Mouse (Mus musculus) kidney, postnatal 10 days (tissue): Measurements from ENCODE around the gene Clec10a.

Experiments used
- DNase-seq: peaks from one replicate; pipeline ENCODE4 v3.0.0; 2021; ENCODE audit warnings: mixed read lengths

The Clec10a gene

GRCm38 (mm10) chr11:70189319-70190134 lies 33.5 kb downstream of the Clec10a start:
- DNase-seq, result peak; percentile 63

DNA sequence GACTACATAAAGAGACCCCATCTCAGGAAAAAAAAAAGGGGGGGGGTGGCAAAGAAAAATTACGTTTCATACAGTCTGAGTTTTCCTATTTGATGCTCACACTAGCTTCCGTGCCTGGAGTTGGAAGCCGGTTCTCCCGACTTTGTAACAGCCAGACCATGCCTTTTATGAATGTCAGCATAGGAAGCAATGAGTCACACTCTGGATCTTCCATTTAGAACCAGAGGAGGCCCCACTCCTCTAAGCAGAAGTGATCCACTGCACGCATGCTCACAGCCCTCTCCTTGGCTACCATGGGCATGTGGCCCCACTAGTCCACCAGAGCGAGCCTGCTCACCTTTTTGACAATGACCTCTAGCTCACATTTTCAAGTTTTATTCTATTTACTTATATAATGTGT lies 35.2 kb downstream of the Clec10a start:
- no peak for DNase-seq

- no peak for DNase-seq
These were observed 36.2 kb downstream of the Clec10a start for GRCm38 (mm10) chr11:70192157-70192556.

GRCm38 (mm10) chr11:70193354-70194285 lies 37.6 kb downstream of the Clec10a start:
- DNase-seq, result no peak

- DNase-seq, result no peak
These were observed 42.3 kb downstream of the Clec10a start for GRCm38 (mm10) chr11:70198332-70198731.

DNA sequence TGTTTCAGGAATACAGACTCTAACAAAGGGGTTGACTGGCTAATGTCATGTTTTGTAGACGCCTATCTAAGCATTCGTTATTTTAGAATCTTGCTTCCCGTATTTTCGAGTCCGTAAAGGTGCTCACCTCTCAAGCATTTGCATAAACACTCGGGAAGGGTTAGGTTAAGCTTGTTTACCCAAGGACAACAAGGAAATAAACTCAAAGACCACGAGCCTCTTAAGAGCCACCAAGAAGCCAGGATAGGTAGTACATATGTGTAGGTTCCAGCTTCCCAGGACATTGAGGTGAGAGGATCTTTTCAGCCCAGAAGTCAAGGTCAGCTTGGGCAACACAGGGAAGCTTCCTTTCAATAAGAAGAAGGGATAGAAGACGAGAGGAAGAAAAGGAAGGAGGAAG lies 43.1 kb downstream of the Clec10a start:
- DNase-seq, result no peak

- no peak for DNase-seq
These were observed 44.1 kb downstream of the Clec10a start for GRCm38 (mm10) chr11:70200036-70200608.

DNA sequence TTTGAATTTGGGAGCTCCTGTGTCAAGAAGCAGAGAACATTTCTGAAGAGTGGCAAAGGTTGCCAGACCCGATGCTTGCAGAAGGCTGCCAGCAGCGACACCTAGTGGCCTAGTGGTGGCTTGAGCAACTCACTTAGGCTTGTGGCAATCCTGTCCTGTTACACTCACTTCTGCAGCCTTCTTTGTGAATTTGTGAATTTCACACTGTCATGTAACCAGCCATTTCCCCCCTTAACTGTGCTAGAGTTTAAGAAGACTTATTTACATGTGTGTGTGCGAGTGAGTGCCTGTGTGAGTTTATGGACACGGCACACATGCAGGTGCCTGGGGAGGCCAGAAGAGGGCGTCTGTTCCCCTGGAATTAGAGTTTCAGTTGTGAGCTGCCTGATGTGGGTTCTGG lies 45.7 kb downstream of the Clec10a start:
- DNase-seq, result peak; percentile 95

GRCm38 (mm10) chr11:70206801-70207200 lies 50.8 kb downstream of the Clec10a start:
- no peak for DNase-seq

DNA sequence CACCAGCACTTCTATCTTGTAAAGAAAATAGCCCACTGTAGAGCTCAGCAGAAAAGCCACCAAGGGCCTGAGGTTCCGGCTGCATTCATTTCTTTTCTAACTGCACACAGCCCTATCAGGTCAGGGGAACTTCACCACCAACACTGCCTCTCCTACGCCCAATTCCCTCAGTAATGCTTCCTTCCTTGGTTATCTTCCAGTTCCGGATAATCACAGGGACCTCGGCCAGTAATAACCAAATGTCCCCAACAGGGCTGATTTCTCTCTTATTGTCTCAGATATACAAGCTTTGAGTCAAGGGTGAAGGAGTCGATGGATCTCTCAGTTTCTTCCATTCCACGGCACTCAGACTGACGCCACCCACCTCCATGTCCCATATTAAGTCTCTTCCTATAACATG lies 51.3 kb downstream of the Clec10a start:
- no peak for DNase-seq

GRCm38 (mm10) chr11:70208778-70209388 lies 52.9 kb downstream of the Clec10a start:
- DNase-seq, result no peak

- DNase-seq, result no peak
These were observed 54.7 kb downstream of the Clec10a start for GRCm38 (mm10) chr11:70210681-70211080.

DNA sequence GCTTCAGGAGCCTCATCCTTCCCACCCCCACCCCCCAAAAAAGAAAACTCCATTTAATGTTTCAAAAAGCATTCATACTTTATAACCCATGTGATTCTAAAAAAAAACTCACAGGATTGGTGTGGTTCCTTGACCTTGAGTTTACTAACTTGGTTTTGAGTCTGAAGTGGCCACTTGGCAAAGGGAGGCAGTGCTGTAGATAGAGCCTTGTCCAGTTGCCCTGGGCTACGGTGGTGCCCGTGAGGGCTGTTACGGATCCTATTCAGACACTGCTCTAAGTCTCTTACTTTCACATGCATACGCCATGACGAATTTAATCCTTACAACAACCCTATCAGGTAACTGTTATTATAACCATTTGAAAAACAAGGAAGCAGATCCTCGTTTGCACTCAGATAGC lies 56.0 kb downstream of the Clec10a start:
- no peak for DNase-seq

- no peak for DNase-seq
These were observed 56.4 kb downstream of the Clec10a start, which contains the start of gene Slc16a11 for GRCm38 (mm10) chr11:70212423-70212822. Gene Slc16a11, plus strand, starts transcription at chr11:70212752.

- peak; percentile 86 for DNase-seq
These were observed 56.9 kb downstream of the Clec10a start for GRCm38 (mm10) chr11:70212896-70213295.

DNA sequence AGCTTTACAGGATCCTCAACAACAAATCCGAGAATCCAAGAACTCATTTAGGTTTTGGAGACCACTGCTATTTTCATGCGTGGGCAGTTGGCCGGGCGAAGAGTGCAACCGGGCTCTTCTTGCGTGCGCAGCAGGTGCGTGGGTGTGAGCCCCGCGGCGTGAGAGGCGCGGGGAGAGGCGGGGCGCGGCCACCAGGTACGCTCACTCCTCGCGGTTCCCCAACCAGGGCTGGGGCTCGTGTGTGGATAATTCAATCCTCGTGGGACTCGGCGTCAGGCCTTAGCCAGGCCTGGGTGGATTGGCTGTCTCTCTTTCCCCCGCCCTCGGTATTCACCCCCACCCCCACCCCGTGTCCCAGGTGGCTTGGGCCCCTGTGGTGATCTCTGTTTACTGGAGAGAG lies 57.7 kb downstream of the Clec10a start:
- DNase-seq, result no peak

GRCm38 (mm10) chr11:70214191-70214855 lies 58.3 kb downstream of the Clec10a start:
- DNase-seq, result peak; percentile 74

DNA sequence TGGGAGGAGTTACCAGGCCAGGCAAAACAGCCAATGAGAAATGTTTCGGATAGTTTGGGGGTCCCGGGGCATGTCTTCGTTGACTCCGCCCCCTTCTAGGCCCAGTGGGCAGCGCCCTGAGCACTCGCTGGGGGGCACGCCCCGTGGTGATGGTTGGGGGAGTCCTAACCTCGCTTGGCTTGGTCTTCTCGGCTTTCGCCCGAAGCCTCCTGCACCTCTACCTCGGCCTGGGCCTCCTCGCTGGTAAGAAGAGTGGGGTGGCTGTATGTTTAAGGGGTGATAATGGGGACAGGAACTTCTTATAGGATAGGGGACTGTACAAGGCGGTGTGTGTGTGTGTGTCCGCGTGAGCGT lies 58.8 kb downstream of the Clec10a start:
- peak; percentile 47 for DNase-seq

GRCm38 (mm10) chr11:70215301-70215700 lies 59.3 kb downstream of the Clec10a start:
- peak; percentile 59 for DNase-seq

GRCm38 (mm10) chr11:70216103-70216502 lies 60.1 kb downstream of the Clec10a start:
- no peak for DNase-seq

DNA sequence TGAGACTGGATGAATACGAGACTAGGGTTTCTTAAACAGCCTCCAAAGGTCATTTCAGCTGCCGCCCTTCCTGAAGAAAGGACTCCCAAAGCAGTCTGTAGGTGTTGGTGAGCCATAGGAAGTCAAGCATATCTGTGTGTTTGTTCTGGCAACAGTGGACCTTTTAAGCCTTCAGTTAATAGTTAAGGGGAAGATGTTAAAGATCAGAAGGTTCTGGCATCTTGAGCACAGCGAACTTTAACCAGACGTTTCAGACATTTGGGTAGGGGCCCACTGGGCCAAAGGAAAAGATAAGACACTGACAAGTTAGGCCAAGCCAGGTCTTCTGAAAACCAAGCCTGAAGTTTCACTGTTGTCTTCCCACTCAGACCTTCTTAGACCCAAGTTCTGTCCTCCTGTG lies 62.0 kb downstream of the Clec10a start:
- DNase-seq, result peak; percentile 53

DNA sequence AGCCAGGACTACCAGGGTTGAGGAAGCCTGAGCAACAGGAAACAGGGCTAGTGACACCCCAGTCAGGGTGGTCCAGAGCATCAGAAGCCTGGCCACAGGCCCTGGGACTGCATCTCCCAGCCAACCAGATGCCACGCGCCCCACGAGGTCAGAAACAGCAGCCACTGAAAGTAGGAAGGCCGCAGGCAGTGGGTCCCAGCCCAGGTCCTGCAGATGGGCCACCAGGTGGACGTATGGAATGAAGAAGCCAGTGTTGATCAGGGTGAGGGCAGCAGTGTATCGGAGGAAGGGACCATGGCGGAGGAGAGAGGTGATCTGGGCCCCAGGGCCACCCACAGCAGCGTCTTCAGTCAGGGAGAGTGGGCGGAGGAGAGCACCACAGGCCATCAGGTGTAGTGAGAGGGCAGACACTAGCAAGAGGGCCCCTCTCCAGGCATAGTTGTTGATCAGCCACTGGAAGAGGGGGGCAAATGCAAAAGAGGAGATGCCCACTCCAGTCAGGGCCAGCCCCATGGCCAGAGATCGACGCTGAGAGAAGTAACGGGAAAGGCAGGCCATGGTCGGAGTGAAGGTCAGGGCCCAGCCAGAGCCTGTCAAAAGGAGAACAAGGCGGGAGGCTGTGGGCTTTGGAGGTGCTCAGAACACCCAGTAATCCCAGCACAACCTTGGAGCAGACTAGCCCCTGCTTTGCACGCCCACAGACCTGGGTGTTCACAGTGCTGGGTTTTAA lies 62.9 kb downstream of the Clec10a start:
- DNase-seq, result no peak
